Mouse (Mus musculus) liver, postnatal 0 days (tissue): ENCODE measurements around the gene Dock6. TPM values are rescaled to one million over a fixed set of nuclear protein-coding genes. Genes with fewer than 3 reads are reported as not detected.
"Not testable (repeated sequence)": the region's sequence is repeated elsewhere in the genome, so short reads cannot be mapped to it uniquely, and the experiment has no call there.

Experiments
- ATAC-seq: fragments of 200-750 bp; cut with Nextera tagmentation; 2 replicates; pipeline ENCODE4 v1.8.0; 2017; ENCODE audit warnings: mild to moderate bottlenecking, moderate library complexity
- DNase-seq: peaks from one replicate; pipeline ENCODE4 v3.0.0-alpha.2; 2016
- H3K27ac ChIP-seq: fragments of 300-500 bp; sonication (generic); 2 replicates; pipeline ENCODE4 v1.5.1; 2014; ENCODE audit warnings: antibody characterized with exemption, moderate library complexity, mild to moderate bottlenecking, low read depth
- H3K27me3 ChIP-seq: fragments of 300-500 bp; sonication (generic); 2 replicates; pipeline ENCODE4 v1.6.1; 2014; ENCODE audit warnings: low read length, control low read depth, mixed read lengths; ENCODE audit not compliant: insufficient read depth
- H3K36me3 ChIP-seq: fragments of 300-500 bp; sonication (generic); replicated peaks from 2 replicates; pipeline ENCODE4 v1.6.1; 2014; ENCODE audit warnings: mild to moderate bottlenecking, control low read depth, low read length, moderate library complexity, mixed read lengths; ENCODE audit not compliant: insufficient read depth
- H3K4me1 ChIP-seq: fragments of 300-500 bp; sonication (generic); 2 replicates; pipeline ENCODE4 v1.6.1; 2014; ENCODE audit warnings: antibody characterized with exemption, mild to moderate bottlenecking, control low read depth; ENCODE audit not compliant: insufficient read depth
- H3K4me2 ChIP-seq: fragments of 300-500 bp; sonication (generic); 2 replicates; pipeline ENCODE4 v1.6.1; 2014; ENCODE audit warnings: low read depth, mild to moderate bottlenecking, low read length, moderate library complexity, mixed read lengths
- H3K4me3 ChIP-seq: fragments of 300-500 bp; sonication (generic); 2 replicates; pipeline ENCODE4 v1.5.1; 2014; ENCODE audit warnings: low read depth, low read length
- H3K9ac ChIP-seq: fragments of 300-500 bp; sonication (generic); replicated peaks from 2 replicates; pipeline ENCODE4 v1.6.1; 2014; ENCODE audit warnings: mild to moderate bottlenecking, moderate library complexity
- H3K9me3 ChIP-seq: fragments of 300-500 bp; sonication (generic); 2 replicates; pipeline ENCODE4 v1.6.1; 2016; ENCODE audit warnings: mild to moderate bottlenecking, control low read depth, low read length, mixed read lengths
- CTCF ChIP-seq: sonication (generic); IDR thresholded peaks from 2 replicates; pipeline ENCODE4 v1.5.1; 2016; ENCODE audit warnings: antibody characterized with exemption, low read depth
- EP300 ChIP-seq: IDR thresholded peaks from 2 replicates; pipeline ENCODE4 v1.6.1; 2016; ENCODE audit warnings: antibody characterized with exemption, low read depth, mild to moderate bottlenecking
- WGBS: fragments of 180-500 bp; shearing (Covaris S2); extraction: QIAGEN DNeasy Blood & Tissue Kit; methylation state at CpG from one replicate; pipeline ENCODE4 v1.1.7; 2014; ENCODE audit not compliant: insufficient replicate concordance; 5-methylcytosine and 5-hydroxymethylcytosine counted together
- polyA plus RNA-seq: library from polyadenylated mRNA; unstranded; fragments of >200 nt; fragmentation: Nextera tagmentation; extraction: Ambion mirVana; gene quantifications from 2 replicates; pipeline ENCODE4 v1.2.1, GENCODE M21; 2015

The Dock6 gene
- polyA plus RNA-seq, 1 experiment from 2014 or later: 4.1 TPM

- 98% methylated on average over 25 of the region's 25 CpGs for WGBS
- no peak overlapping the region for H3K27ac ChIP-seq
- no peak for ATAC-seq
Observed at GRCm38 (mm10) chr9:21794925-21795324, 57.5 kb downstream of the Dock6 start.

GRCm38 (mm10) chr9:21794344-21794834 is 58.0 kb downstream of the Dock6 start:
- no peaks in the 10 kb centered on the region for H3K27me3 ChIP-seq
- no peak overlapping the region for H3K4me3 ChIP-seq
- no peak overlapping the region for H3K9ac ChIP-seq
- DNase-seq (no peak), ATAC-seq (no peak)
- TF ChIP-seq EP300: no peak
- TF ChIP-seq CTCF: no peak
- no peak overlapping the region for H3K4me2 ChIP-seq
- H3K9me3 ChIP-seq: no peaks in the 10 kb centered on the region
- H3K27ac ChIP-seq: no peak overlapping the region
- H3K36me3 ChIP-seq: 0 out of 2 replicates have a peak, but pooled peaks cover 6% of the 10 kb centered on the region
- peaks cover 23% of the 10 kb centered on the region; the same call in 1 of the 2 replicates for H3K4me1 ChIP-seq
- 87% methylated on average over 18 of the region's 18 CpGs for WGBS

More at GRCm38 (mm10) chr9:21794925-21795324, 57.5 kb downstream of the Dock6 start:
- H3K9ac ChIP-seq: no peak overlapping the region
- H3K36me3 ChIP-seq: 0 out of 2 replicates have a peak, but pooled peaks cover 6% of the 10 kb centered on the region
- DNase-seq: no peak
- H3K9me3 ChIP-seq: no peaks in the 10 kb centered on the region
- H3K27me3 ChIP-seq: no peaks in the 10 kb centered on the region
- H3K4me2 ChIP-seq: no peak overlapping the region
- TF ChIP-seq CTCF (no peak), EP300 (no peak)
- H3K4me1 ChIP-seq: peaks cover 23% of the 10 kb centered on the region; the same call in 1 of the 2 replicates
- no peak overlapping the region for H3K4me3 ChIP-seq

GRCm38 (mm10) chr9:21793507-21793906 is 58.9 kb downstream of the Dock6 start:
- WGBS: 89% methylated on average over 6 of the region's 6 CpGs
- H3K9ac ChIP-seq, H3K9me3 ChIP-seq, DNase-seq, H3K27me3 ChIP-seq, H3K4me2 ChIP-seq, H3K36me3 ChIP-seq, ATAC-seq, H3K27ac ChIP-seq, H3K4me3 ChIP-seq: not testable (repeated sequence)
- H3K4me1 ChIP-seq: peaks cover 20% of the 10 kb centered on the region; the same call in 1 of the 2 replicates

GRCm38 (mm10) chr9:21792644-21793043 is 59.8 kb downstream of the Dock6 start:
- Histone ChIP-seq H3K4me1 (peaks cover 14% of the 10 kb centered on the region; the same call in 1 of the 2 replicates), H3K27me3 (no peaks in the 10 kb centered on the region), H3K36me3 (peaks cover 11% of the 10 kb centered on the region; the same call in 1 of the 2 replicates), H3K4me2 (no peak overlapping the region), H3K27ac (no peak overlapping the region), H3K9ac (no peak overlapping the region), H3K4me3 (no peak overlapping the region), H3K9me3 (no peaks in the 10 kb centered on the region)
- WGBS: 34% methylated on average over 8 of the region's 8 CpGs
- ATAC-seq (0 out of 2 replicates have a peak, but pooled peaks have one; percentile 14), DNase-seq (no peak)
- no peak for TF ChIP-seq CTCF
- TF ChIP-seq EP300: no peak

GRCm38 (mm10) chr9:21791861-21792260 is 60.6 kb downstream of the Dock6 start:
- Histone ChIP-seq H3K9me3 (no peaks in the 10 kb centered on the region), H3K27ac (no peak overlapping the region), H3K36me3 (peaks cover 11% of the 10 kb centered on the region; the same call in 1 of the 2 replicates), H3K27me3 (no peaks in the 10 kb centered on the region), H3K9ac (no peak overlapping the region), H3K4me2 (no peak overlapping the region), H3K4me1 (peaks cover 10% of the 10 kb centered on the region; the same call in 1 of the 2 replicates), H3K4me3 (no peak overlapping the region)
- 64% methylated on average over 8 of the region's 8 CpGs for WGBS
- TF ChIP-seq EP300: no peak
- TF ChIP-seq CTCF: no peak
- ATAC-seq: no peak; the same call in 1 of the 2 replicates
- DNase-seq: peak; percentile 55

GRCm38 (mm10) chr9:21788234-21788633 is 64.2 kb downstream of the Dock6 start:
- H3K27ac ChIP-seq: no peak overlapping the region
- DNase-seq (no peak), ATAC-seq (no peak)
- WGBS: 81% methylated on average over 9 of the region's 9 CpGs
- TF ChIP-seq CTCF (no peak), EP300 (no peak)
- H3K9ac ChIP-seq: no peak overlapping the region
- H3K4me3 ChIP-seq: no peak overlapping the region
- H3K36me3 ChIP-seq: peaks cover 8% of the 10 kb centered on the region
- H3K9me3 ChIP-seq: no peaks in the 10 kb centered on the region
- H3K4me1 ChIP-seq: peaks cover 3% of the 10 kb centered on the region; the same call in 1 of the 2 replicates
- H3K27me3 ChIP-seq: no peaks in the 10 kb centered on the region
- no peak overlapping the region for H3K4me2 ChIP-seq
